Mouse (Mus musculus) bone marrow macrophage, adult 2 months (primary cell): Measurements from ENCODE around the gene Myo18a.

Experiments used
- CTCF ChIP-seq: IDR thresholded peaks from 2 replicates; pipeline ENCODE4 v1.5.1; 2012; ENCODE audit warnings: low read depth, mild to moderate bottlenecking, low read length, moderate library complexity
- POLR2A ChIP-seq: IDR thresholded peaks from 2 replicates; pipeline ENCODE4 v1.6.1; 2012; ENCODE audit warnings: mild to moderate bottlenecking, low read depth, low read length, borderline replicate concordance

- TF ChIP-seq POLR2A (no peak), CTCF (no peak)
Observed at GRCm38 (mm10) chr11:77826311-77826710, 63.3 kb downstream of the Myo18a start.
